Mouse (Mus musculus) heart, postnatal 25 days (tissue): ENCODE data around the gene Tmem245. TPM values are rescaled to one million over a fixed set of nuclear protein-coding genes. Genes with fewer than 3 reads are reported as not detected.

Source experiments
- DNase-seq: peaks from one replicate; pipeline ENCODE4 v3.0.0; 2022; ENCODE audit warnings: low spot score
- intact Hi-C: fragments of 180-260 bp; cut with DNase I; formaldehyde crosslinking; loops from one replicate; pipeline ENCODE4 v1.15.1; 2025
- microRNA-seq: library from miRNA; unstranded; fragments of <30 nt; microRNA quantifications from one replicate; pipeline ENCODE4 v1.2.0, GENCODE M21; 2022
- total RNA-seq, 2 experiments: library from RNA; stranded (reverse); gene quantifications; 2 replicates each; pipeline ENCODE4 v1.2.3; 2021

Gene Tmem245
- total RNA-seq, 2 experiments from 2014 or later, result 56.5 to 58.1 TPM

DNA sequence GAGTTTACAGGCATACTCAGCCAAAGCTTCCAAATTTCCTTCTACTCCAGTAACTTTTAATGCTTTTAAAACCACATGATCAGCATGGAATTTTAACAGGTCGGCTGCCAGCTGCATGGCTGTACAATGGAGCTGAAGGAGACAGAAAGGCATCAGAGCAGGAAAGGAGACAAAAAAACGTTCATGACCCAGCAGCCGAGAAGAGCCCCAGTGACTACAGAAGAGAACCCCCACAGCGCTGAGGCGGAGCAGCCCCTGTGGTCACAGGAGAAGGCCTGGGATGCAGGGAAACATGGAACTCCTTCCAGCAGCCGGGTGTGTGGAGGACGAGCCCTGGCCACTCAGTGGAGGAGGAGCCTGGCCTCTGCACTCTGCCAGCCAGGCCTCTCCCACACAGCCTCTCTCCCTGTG lies 117.7 kb downstream of the Tmem245 start:
- intact Hi-C loops, result no loop called here
- DNase-seq, result peak; percentile 34

DNA sequence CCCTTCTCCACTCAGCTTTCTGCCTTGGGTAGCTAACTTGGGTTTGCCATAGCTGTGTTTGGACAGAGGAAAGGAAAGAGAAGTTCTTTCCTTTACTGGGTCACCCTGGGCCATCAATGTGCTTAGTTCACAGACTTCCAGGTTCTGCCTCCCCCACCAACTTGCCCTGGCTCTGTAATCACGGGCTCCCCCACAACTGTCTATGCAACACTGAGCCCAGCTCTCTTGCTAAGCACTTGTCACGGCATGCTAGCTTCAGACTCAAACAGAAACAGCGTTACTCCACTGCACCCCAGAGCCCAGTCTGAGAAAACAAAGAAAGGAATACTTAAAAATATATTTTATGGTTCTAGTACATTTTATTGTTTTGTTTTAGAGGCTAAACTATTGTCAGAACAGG lies 118.3 kb downstream of the Tmem245 start:
- intact Hi-C loops, result no loop called here
- no peak for DNase-seq

DNA sequence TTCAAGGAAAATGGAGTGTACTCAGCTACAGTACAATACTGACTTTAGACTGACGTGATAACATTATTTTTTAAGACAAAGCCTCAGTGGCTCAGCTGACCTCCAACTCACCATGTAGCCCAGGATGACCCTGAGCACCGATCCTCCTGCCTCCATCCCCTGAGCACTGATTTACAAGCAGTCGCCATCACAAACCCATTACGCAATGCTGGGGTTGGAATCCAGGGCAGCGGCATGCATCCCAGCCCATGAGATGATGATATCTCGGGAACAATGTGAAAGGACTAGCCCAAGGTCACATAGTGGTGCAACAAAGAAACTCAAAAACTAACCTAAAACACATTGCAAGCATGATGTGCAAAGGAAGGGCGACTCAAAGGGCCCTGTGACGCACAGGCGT lies 123.0 kb downstream of the Tmem245 start:
- DNase-seq, result no peak
- intact Hi-C loops, result no loop called here

DNA sequence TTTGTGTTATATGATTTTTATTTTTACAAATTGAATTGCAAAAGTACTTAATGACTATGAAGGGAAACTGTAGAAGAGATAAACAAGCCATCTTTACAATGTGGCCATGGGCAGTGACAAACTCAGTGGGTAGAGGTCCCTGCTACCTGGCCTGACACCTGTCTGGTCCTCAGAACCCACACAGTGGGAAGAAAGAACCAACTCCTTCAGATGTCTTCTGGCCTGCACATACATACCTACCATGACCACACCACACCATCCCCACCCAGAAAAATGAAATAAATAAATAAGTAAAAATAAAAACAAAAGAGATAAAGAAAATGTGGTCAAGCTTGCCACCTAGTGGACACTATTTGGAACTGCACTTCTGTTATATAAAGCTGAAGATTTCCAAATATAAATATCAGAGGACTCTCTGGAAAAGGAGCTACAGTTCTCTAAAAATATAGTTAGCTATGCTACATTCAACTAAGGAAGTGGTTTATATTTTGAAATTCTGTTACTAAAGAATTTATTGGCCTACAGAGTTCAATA lies 127.2 kb downstream of the Tmem245 start:
- no peak for DNase-seq
- intact Hi-C loops, result no loop called here

Small RNA genes lying within 50 kb of the gene (microRNA-seq; reads per million reads assigned to microRNA genes)
- 52.0 reads per million, percentile 50 among the genes with 10 or more reads in this experiment for gene Mir32

Other genes with a start within 250 kb of the Tmem245 start
- not detected for gene Gm26657, start 207.4 kb downstream of the Tmem245 start, total RNA-seq
- not detected for gene Actl7b, start 206.0 kb downstream of the Tmem245 start, total RNA-seq
- gene Actl7a, start 204.0 kb downstream of the Tmem245 start, total RNA-seq, result not detected
- 10 to 100 TPM; 15.8 to 23.0 TPM for gene Elp1, start 145.1 kb downstream of the Tmem245 start, total RNA-seq
- gene Fam206a, start 145.1 kb downstream of the Tmem245 start, total RNA-seq, result 1 to 10 TPM; 2.2 TPM
- gene Ctnnal1, start 82.2 kb downstream of the Tmem245 start, total RNA-seq, result 10 to 100 TPM; 24.1 to 25.1 TPM
- under 1 TPM in 1 of 2 experiments, not detected in 1; 0.05 TPM for gene Frrs1l, start 43.0 kb upstream of the Tmem245 start, total RNA-seq
- gene Epb41l4b, start 196.0 kb upstream of the Tmem245 start, total RNA-seq, result 1 to 10 TPM; 3.1 to 3.4 TPM